Mouse (Mus musculus) effector memory CD4-positive, alpha-beta T cell, adult 5 months (primary cell): ENCODE data around the gene Satb2. TPM values are rescaled to one million over a fixed set of nuclear protein-coding genes. Genes with fewer than 3 reads are reported as not detected.

Source experiments
- polyA plus RNA-seq: library from polyadenylated mRNA; unstranded; fragments of 100-300 nt; shearing (Covaris generic); gene quantifications from one replicate; pipeline ENCODE4 v1.2.1, GENCODE M21; 2017

The Satb2 gene
- not detected for polyA plus RNA-seq

GRCm38 (mm10) chr1:56978151-56978700, at the start of gene Satb2:
Gene Satb2 (minus strand): TSS chr1:56978650.

